Mouse (Mus musculus): ENCODE measurements at regions not wholly inside any gene's neighbourhood (a gene's known extent, or its start where the extent isn't known, plus 50 kb on each side); places are given as distances from the start of the nearest gene placed in this dataset.

DNA sequence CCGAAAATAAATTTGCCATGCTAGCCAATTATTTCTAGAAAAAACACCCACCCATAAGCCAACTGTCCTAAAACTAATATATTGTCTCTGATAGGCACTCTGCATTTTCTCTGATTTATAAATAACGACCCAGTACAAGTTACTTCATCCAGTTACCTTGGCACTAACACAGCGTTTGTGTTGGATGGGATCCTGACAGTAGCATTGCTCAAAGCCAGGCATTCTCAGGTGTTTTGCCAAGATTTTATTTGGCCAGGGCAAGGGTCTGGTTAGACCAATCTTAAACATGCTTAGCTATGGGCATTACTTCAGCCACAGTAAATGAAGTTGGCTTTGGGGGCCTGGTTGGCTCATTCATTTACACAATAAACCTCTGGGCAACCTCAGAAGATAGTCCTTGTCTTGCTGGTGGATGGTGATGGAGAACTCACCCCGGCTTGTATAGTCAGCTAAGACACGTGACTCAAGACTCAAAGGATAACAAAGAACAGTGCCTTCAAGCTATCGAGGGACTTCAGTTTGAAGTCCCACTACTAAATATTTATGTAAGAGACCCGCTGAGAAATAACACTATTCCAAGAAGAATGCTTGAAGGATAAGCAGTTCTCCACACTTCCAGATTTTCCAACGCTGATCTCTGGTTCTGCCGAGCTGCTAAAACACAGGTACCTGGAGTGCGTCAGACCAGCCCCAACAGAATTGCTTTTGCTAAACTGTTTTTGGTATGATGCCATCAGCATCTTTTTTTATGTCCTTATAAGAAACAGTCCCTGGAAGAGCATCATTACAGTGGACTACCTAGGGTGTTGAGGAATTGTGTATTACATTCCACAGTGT lies 125.0 kb upstream of the Pkdcc start:
- no peak for DNase-seq (ENCODE audit: low read depth, low spot score)

DNA sequence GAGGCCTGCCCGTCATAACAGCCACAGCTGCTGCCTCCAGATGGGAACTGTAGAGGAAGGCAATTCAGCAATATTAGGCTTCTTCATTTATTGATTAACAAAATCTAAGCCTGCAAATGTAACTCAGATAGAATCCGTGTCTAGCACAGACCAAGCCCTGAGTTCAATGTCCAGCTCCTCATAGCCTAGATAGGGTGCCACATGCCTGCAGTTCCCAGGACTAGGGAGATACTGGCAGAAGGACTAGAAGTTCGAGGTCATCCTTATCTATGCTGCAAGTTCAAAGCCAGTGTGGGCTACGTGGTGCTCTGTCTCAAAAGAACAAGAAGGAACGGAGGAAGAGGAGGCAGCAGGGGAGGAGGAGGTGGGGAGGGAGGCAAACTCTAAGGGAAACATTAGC lies 121.2 kb upstream of the Pkdcc start:
- no peak for DNase-seq (ENCODE audit: low read depth, low spot score)

DNA sequence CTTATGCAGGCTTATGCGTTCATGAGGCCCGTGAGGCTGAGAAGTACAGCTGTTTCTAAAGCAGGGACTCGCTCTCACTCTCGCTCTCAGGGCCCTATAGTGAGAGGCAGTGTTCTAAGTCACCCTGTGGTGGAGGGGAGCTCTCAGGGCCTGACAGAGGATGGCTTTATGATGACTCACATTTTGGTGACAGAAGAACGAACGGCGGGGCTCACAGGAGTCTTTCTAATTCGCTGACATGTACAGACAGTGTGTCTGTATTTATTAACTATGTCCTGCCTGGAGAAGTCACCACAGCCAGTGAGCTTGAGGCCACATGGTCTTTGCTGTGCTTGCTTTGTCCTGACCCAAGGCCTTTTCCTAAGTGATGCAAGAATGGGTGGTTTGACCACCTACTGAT lies 118.6 kb upstream of the Pkdcc start:
- DNase-seq (ENCODE audit: low read depth, low spot score), result no peak

- DNase-seq (ENCODE audit: low read depth, low spot score), result no peak
These were observed 117.1 kb upstream of the Pkdcc start for GRCm38 (mm10) chr17:83097998-83098397.

DNA sequence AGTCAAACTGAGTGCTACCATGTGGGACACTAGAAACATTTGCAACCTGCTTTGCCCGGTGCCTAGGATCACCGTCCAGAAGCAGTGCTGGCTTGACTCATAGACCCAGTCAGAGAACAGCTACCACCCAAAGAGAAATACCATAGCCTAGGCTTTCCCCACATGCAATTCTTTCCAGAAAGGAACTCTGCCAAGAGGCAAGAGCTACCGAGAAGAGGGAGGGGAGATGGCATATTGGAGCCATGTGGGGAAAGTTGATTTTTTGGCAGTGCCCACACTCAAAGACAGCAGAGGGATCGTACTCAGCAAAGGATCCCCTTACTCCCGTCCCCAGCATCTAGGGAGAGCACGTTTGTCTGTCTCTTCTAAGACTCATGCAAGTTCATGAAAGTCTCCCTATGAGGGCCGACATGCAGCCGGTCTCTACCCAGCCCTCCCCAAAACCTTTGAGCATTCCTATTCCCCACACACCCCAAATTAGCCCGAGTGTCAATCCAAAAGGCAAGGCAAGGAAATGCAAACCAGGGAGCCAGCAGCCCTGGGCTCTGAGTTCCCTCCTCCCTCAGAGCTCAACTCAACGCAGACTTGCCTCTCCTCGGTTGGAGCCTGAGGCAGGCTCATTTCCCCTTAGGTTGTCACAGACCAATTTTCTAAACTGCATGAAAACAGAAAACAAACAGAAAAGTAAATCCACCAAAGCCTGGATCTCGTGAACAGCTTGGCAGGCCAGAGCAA lies 116.2 kb upstream of the Pkdcc start:
- DNase-seq (ENCODE audit: low read depth, low spot score), result no peak

- no peak for DNase-seq (ENCODE audit: low read depth, low spot score)
These were observed 114.1 kb upstream of the Pkdcc start for GRCm38 (mm10) chr17:83101035-83101434.

DNA sequence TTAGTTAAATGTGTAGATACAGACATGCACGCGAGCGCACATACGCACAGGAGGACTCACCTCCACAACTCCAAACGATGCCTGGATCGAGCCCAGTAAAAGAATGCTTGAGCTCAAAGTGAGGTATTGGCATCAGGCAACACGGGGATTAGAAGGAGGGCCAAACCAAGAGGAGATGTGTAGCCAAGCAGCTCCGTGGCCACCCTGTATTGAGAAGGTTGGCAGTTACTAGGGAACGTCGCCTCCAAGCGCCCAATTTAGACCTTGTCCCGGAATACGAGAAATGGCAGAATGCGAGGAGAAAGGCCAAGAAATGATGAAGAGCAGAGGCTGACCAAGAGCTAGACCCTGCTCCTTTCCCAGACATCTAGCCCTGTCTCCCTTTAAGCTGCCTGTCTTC lies 113.3 kb upstream of the Pkdcc start:
- DNase-seq (ENCODE audit: low read depth, low spot score), result no peak

GRCm38 (mm10) chr17:83102675-83103412 lies 112.2 kb upstream of the Pkdcc start:
- DNase-seq (ENCODE audit: low read depth, low spot score), result no peak

- DNase-seq (ENCODE audit: low read depth, low spot score), result no peak
These were observed 106.9 kb upstream of the Pkdcc start for GRCm38 (mm10) chr17:83108151-83108550.

DNA sequence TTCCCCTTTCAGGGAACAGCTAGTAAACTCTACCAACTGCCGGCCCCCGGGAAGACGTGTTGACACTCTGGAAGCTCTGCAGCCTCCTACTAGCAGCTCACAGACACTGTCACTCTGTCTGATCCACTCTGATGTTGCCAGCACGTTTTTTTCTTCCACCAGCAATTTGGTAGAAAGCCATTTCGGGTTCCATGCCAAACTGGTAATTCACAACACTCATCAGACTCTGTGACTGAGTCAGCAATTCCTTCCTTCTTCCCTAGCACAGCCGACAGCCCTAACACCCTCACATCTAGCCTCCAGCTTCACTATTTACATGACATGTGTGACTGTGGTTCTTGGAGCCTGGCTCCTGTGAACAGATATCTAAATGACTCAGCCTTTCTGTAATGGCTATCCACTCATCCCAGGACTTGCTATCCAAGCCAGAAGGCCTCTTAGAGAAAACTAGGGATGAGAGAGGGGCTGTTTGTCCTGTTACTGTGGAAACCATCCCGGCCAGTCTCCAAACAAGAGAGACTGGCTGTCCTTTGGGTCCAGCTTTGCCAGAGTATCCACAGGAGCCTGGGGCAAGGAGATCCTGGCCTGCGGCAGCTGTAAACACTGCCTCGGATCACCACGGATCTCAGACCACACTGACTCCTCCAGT lies 105.2 kb upstream of the Pkdcc start:
- DNase-seq (ENCODE audit: low read depth, low spot score), result no peak

- no peak for DNase-seq (ENCODE audit: low read depth, low spot score)
These were observed 104.5 kb upstream of the Pkdcc start for GRCm38 (mm10) chr17:83110556-83110955.

GRCm38 (mm10) chr17:83115146-83115545 lies 99.9 kb upstream of the Pkdcc start:
- DNase-seq (ENCODE audit: low read depth, low spot score), result no peak

- no peak for DNase-seq (ENCODE audit: low read depth, low spot score)
These were observed 99.1 kb upstream of the Pkdcc start for GRCm38 (mm10) chr17:83115832-83116480.

GRCm38 (mm10) chr17:83120665-83121232 lies 94.3 kb upstream of the Pkdcc start:
- DNase-seq (ENCODE audit: low read depth, low spot score), result peak; percentile 5

DNA sequence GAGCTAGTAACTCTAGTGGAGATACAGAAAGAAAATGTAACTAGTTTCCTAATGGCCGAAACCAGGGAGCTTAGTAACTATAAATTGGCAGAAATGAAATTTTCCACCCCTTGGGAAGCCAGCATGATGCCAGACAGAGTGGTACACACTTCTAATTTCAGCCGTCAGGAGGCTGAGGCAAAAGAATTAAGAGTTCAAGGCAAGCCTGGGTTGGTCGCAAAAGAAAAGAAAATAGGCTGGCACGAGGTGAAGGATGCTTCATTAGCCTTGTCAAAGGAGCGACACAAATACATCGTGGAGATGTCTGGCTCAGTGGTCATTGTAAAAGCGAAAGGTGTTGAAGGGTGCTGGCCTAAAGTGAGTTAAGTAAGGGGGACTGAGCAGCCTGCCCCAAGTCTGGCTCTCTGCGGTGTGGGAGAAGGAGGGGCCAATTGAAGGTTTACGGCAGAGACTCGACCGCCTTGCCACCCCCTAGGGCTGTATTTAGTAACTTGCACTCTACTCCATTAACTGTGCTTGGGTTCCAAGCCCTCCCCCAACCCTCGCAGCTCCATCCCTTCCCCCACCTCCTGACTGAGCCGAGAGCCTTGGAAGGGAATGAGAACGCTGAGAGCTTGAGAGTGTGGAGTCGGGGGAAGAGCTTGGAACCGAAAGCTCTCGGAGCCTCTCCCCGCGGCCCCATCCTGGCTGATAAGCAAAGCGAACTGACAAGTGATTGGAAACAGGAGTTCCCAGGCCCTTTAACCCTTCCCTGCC lies 92.4 kb upstream of the Pkdcc start:
- peak; percentile 12 for DNase-seq (ENCODE audit: low read depth, low spot score)

DNA sequence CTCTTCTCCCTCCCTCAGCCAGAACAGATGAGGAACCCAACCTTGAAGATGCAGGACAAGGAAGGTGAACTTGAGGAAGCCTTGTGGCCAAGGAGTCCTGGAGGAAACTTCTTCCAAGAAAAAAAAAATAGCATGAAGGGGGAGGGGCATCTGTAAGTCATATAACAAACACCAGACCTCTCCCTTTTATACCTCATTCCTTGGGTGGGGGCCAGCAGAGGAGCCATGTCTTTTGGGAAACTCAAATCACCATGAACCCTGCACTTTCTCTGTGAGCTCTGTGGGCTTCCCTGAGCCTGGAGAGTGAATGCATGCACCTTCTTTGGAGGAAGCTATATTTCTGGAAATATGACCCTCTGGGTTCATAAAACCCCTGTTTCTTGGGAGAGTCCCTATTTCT lies 90.0 kb upstream of the Pkdcc start:
- DNase-seq (ENCODE audit: low read depth, low spot score), result no peak

GRCm38 (mm10) chr17:83127842-83128241 lies 87.2 kb upstream of the Pkdcc start:
- no peak for DNase-seq (ENCODE audit: low read depth, low spot score)

DNA sequence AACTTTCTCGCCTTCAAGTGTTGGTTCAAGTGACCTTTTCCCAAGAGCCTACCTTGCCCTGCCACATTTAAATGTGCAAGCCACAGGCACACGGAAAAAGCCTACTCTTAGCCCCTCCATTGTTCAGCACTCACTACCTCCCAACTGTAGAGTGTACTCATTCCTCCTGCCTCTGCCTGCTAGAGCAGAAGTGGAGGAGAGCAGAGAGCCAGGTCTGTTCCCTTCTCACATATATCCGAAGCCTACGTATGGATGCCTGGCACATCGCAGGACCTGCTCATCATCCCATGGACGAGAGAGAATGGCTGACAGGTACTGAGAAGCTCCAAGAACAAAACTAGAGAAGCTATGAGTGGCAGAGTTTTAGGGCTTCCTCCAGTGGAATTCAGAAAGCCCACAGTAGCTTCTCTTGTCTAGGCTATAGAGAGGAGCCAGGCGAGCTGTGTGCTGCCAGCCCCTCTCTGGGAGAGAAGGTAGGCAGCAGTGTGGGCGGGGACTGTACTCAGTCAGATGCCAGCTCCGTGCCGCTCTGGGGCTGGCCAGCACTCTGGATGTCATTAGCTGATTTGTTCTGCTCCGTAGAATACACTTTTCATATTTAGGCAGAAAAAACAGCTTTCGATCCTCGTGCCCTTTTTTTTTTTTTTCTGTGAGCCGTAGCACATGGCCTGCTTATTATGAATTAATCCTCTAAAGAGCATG lies 86.1 kb upstream of the Pkdcc start:
- DNase-seq (ENCODE audit: low read depth, low spot score), result no peak

DNA sequence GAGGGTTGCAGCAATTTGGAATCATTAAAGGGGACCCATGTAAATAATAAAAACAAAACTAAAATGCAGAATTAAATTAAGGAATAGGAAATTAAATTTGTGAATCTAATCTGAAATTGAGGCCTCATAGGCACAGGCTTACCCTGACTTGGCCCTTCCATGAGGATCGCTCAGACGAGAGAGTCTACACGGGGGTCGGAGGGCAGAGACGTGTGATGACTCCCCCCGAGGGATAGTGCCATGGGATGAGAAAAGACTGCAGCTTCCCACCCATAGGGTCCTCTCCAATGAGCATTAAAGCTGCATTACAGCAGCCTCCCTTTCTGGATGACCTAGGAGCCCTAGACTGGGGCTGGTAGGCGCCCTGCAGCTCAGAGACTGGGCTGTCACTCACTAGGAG lies 85.4 kb upstream of the Pkdcc start:
- DNase-seq (ENCODE audit: low read depth, low spot score), result no peak

DNA sequence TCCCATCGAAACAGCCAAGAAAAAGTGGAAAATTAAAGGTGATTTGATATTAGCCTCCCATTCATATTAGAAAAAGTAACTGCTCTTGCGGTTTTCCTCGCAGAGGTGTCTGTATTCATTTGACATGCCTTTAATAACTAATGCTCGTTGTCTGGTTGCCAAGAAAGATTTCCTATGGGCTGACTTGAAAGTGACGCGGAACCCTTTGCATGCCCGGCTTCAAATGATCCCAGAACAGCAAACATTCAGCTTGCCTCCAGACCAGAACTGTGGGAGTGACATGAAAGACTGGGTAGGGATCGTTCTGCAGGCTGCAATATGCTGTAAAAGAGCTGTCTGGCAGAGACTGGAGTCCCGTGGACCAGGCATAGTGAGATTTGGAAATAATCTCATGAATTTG lies 81.9 kb upstream of the Pkdcc start:
- no peak for DNase-seq (ENCODE audit: low read depth, low spot score)
